Mouse (Mus musculus) gastrocnemius, postnatal 10 days (tissue): ENCODE data around the gene Brf1. TPM values are rescaled to one million over a fixed set of nuclear protein-coding genes. Genes with fewer than 3 reads are reported as not detected.

Experiments used
- microRNA-seq, 2 experiments: library from miRNA; unstranded; fragments of <30 nt; microRNA quantifications; one replicate each; pipeline ENCODE4 v1.2.0; 2021
- total RNA-seq, 2 experiments: library from RNA; stranded (reverse); gene quantifications; 2 replicates each; pipeline ENCODE4 v1.2.3; 2021

The Brf1 gene
- total RNA-seq, 2 experiments from 2014 or later = 28.2 to 37.9 TPM

Small RNAs within 50 kb of the gene (microRNA-seq; reads per million reads assigned to microRNA genes)
- gene Mir6941 = 0.25 to 0.64 reads per million in 2 experiments

Other genes with a start within 250 kb of the Brf1 start
- 1 to 10 TPM; 7.3 to 9.1 TPM for gene Pld4, start 240.0 kb downstream of the Brf1 start, total RNA-seq
- 10 to 100 TPM; 12.2 to 18.6 TPM for gene Ahnak2, start 198.0 kb downstream of the Brf1 start, total RNA-seq
- gene Clba1, start 191.8 kb downstream of the Brf1 start, total RNA-seq = 1 to 10 TPM in 1 of 2 experiments, under 1 TPM in 1; 0.75 to 1.7 TPM
- 10 to 100 TPM in 1 of 2 experiments, 1 to 10 TPM in 1; 9.4 to 12.0 TPM for gene Cdca4, start 171.3 kb downstream of the Brf1 start, total RNA-seq
- gene Gpr132, start 132.5 kb downstream of the Brf1 start, total RNA-seq = under 1 TPM in 1 of 2 experiments, not detected in 1; 0.09 TPM
- 10 to 100 TPM; 29.4 to 40.0 TPM for gene Jag2, start 70.9 kb downstream of the Brf1 start, total RNA-seq
- gene Nudt14, start 58.6 kb downstream of the Brf1 start, total RNA-seq = 10 to 100 TPM; 17.3 to 17.5 TPM
- 10 to 100 TPM; 10.4 to 12.7 TPM for gene Btbd6, start 24.2 kb downstream of the Brf1 start, total RNA-seq
- gene Pacs2, start 13.8 kb upstream of the Brf1 start, total RNA-seq = 10 to 100 TPM; 51.8 to 54.4 TPM
- under 1 TPM in 1 of 2 experiments, not detected in 1; 0.20 TPM for gene Tex22, start 73.8 kb upstream of the Brf1 start, total RNA-seq
- 10 to 100 TPM; 46.0 to 52.0 TPM for gene Mta1, start 97.6 kb upstream of the Brf1 start, total RNA-seq
- 100 to 1,000 TPM in 1 of 2 experiments, 10 to 100 TPM in 1; 94.0 to 102 TPM for gene Crip2, start 139.5 kb upstream of the Brf1 start, total RNA-seq
- 100 to 1,000 TPM; 143 to 189 TPM for gene Crip1, start 145.6 kb upstream of the Brf1 start, total RNA-seq
- gene Tedc1, start 155.7 kb upstream of the Brf1 start, total RNA-seq = 1 to 10 TPM; 2.0 to 2.5 TPM
- gene Tmem121, start 185.2 kb upstream of the Brf1 start, total RNA-seq = 1 to 10 TPM in 1 of 2 experiments, under 1 TPM in 1; 0.85 to 1.5 TPM